Mouse (Mus musculus) frontal cortex, postnatal 14 days (tissue): Measurements from ENCODE around the gene Dennd1a.

ENCODE experiments used
- DNase-seq, 2 experiments: peaks; one replicate each; pipeline ENCODE4 v3.0.0; 2022; ENCODE audit warnings: low spot score in 2 of 2

The Dennd1a gene

GRCm38 (mm10) chr2:38111655-38112351, 175.4 kb downstream of the Dennd1a start:
- DNase-seq, result peak in 1 of 2 experiments; percentile 41

GRCm38 (mm10) chr2:38108586-38108985, 178.6 kb downstream of the Dennd1a start:
- no peak for DNase-seq

- DNase-seq, result no peak
Measured at GRCm38 (mm10) chr2:38102674-38103073, 184.5 kb downstream of the Dennd1a start.

- no peak for DNase-seq
Measured at GRCm38 (mm10) chr2:38100289-38100688, 186.9 kb downstream of the Dennd1a start.

GRCm38 (mm10) chr2:38099120-38099773, 187.9 kb downstream of the Dennd1a start:
- no peak for DNase-seq

GRCm38 (mm10) chr2:38097469-38097868, 189.7 kb downstream of the Dennd1a start:
- DNase-seq, result no peak

GRCm38 (mm10) chr2:38096328-38096727, 190.9 kb downstream of the Dennd1a start:
- DNase-seq, result no peak

- DNase-seq, result no peak
Measured at GRCm38 (mm10) chr2:38094380-38095163, 192.6 kb downstream of the Dennd1a start.

- DNase-seq, result no peak
Measured at GRCm38 (mm10) chr2:38093968-38094367, 193.2 kb downstream of the Dennd1a start.

- no peak for DNase-seq
Measured at GRCm38 (mm10) chr2:38093242-38093641, 193.9 kb downstream of the Dennd1a start.

- no peak for DNase-seq
Measured at GRCm38 (mm10) chr2:38088346-38088745, 198.8 kb downstream of the Dennd1a start.

- DNase-seq, result no peak
Measured at GRCm38 (mm10) chr2:38085058-38085457, 202.1 kb downstream of the Dennd1a start.

- DNase-seq, result no peak
Measured at GRCm38 (mm10) chr2:38083251-38083650, 203.9 kb downstream of the Dennd1a start.

- no peak for DNase-seq
Measured at GRCm38 (mm10) chr2:38074495-38074894, 212.7 kb downstream of the Dennd1a start.

- no peak for DNase-seq
Measured at GRCm38 (mm10) chr2:38072061-38072460, 215.1 kb downstream of the Dennd1a start.

- DNase-seq, result no peak
Measured at GRCm38 (mm10) chr2:38068171-38068572, 219.0 kb downstream of the Dennd1a start.

GRCm38 (mm10) chr2:38065914-38066313, 221.3 kb downstream of the Dennd1a start:
- no peak for DNase-seq

GRCm38 (mm10) chr2:38064266-38064665, 222.9 kb downstream of the Dennd1a start:
- no peak for DNase-seq

- no peak for DNase-seq
Measured at GRCm38 (mm10) chr2:38062156-38062555, 225.0 kb downstream of the Dennd1a start.

GRCm38 (mm10) chr2:38061474-38061873, 225.7 kb downstream of the Dennd1a start:
- no peak for DNase-seq

- DNase-seq, result no peak
Measured at GRCm38 (mm10) chr2:38052440-38052839, 234.8 kb downstream of the Dennd1a start.

- no peak for DNase-seq
Measured at GRCm38 (mm10) chr2:38051485-38052085, 235.6 kb downstream of the Dennd1a start.
